Mouse (Mus musculus): ENCODE measurements around the gene Hpse2.

DNA sequence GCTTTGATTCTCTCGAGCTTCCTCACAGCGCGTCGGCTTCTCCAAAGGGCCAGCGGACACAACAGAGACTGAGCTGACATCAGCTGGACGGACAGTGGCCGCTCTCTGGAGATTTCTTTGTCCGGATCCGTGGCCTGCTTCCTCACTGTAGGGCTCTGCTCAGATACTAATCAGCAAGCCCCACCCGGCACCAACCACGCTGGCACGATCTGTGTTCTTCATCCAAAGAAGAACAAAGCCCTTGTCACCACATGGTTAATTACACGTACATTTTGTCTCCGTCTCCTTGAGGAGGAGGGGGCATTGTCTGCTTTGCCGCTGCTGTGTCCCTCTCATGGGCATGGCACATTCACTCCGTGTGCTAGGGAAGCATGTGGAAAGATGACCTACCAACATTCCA is 644.9 kb downstream of the Hpse2 start:
- TF ChIP-seq POLR2A (IDR thresholded peaks at IDR 0.05; ENCODE audit: control insufficient read depth, extremely low read depth, insufficient read depth, low read length, poor library complexity) (no peak), CTCF (IDR thresholded peaks at IDR 0.05; ENCODE audit: borderline replicate concordance, control insufficient read depth, extremely low read depth, insufficient read depth, low read length, poor library complexity) (no peak)

Data from thymus, adult 2 months (tissue).